Comparison of ENCODE assay signal across 10 mouse cellular contexts in genomic region chr13:103703833-103704232, GRCm38 (mm10).
DNase-seq lines count a peak whose midpoint lies in the region; ATAC-seq and TF ChIP-seq lines count a peak whose summit lies in the region.
"Had no signal": no experiment of that assay in that cellular context is flagged by ENCODE, and none has a peak within 500 bp of the region (broad histone marks: within the 10 kb centered on the region; RNA-seq: fewer than 3 reads in every experiment).

No protein-coding gene starts in this region.

- no peaks in the 10 kb centered on the region for H3K36me3 ChIP-seq in kidney, postnatal 0 days (ENCODE audit: insufficient read depth, low read length)
- H3K36me3 ChIP-seq in kidney, adult 2 months (ENCODE audit: control insufficient read depth, insufficient read depth, low read length) = no peaks in the 10 kb centered on the region
- no peaks in the 10 kb centered on the region for H3K36me3 ChIP-seq in intestine, embryonic 15.5 days
- H3K36me3 ChIP-seq: heart, embryonic 15.5 days had no signal

- TF ChIP-seq CTCF in kidney, postnatal 0 days (IDR thresholded peaks at IDR 0.05; ENCODE audit: low read depth) = no peak
- no peak for TF ChIP-seq CTCF in kidney, adult 2 months (conservative IDR thresholded peaks at IDR 0.05; ENCODE audit: insufficient read depth, insufficient read length, low read depth, low read length)

- DNase-seq in kidney, postnatal 0 days (ENCODE audit: low spot score) = peak; percentile 52
- no peak for DNase-seq in kidney, adult 2 months
- peak; percentile 44 for DNase-seq in testis, postnatal 14 days (ENCODE audit: low spot score)
- DNase-seq in testis, postnatal 10 days (ENCODE audit: low spot score) = no peak
- DNase-seq in fibroblast of lung, adult 2 months (ENCODE audit: low read depth) = peak; percentile 57
- peak; percentile 34 for DNase-seq in skeletal muscle tissue, adult 2 months (ENCODE audit: low read depth, low spot score)
- no peak for DNase-seq in spleen, postnatal 10 days (ENCODE audit: low spot score in 2 of 2)

- H3K4me2 ChIP-seq in kidney, postnatal 0 days (ENCODE audit: low read length) = no peak overlapping the region
- H3K4me2 ChIP-seq in intestine, embryonic 15.5 days (replicated peaks) = no peak overlapping the region
- H3K4me2 ChIP-seq: heart, embryonic 15.5 days had no signal

- ATAC-seq in kidney, postnatal 0 days (replicated peaks; ENCODE audit: low FRiP score, low read depth) = no peak
- ATAC-seq in intestine, embryonic 15.5 days = no peak

- 33% methylated on average over 6 of the region's 6 CpGs for WGBS in kidney, postnatal 0 days
- WGBS in kidney, adult 2 months = 42% methylated on average over 6 of the region's 6 CpGs
- 47% methylated on average over 6 of the region's 6 CpGs for WGBS in intestine, embryonic 15.5 days

- no peak for TF ChIP-seq POLR2A in kidney, adult 2 months (IDR thresholded peaks at IDR 0.05; ENCODE audit: low read depth, low read length)

- H3K4me3 ChIP-seq in kidney, postnatal 0 days (replicated peaks; ENCODE audit: low read depth, low read length) = no peak overlapping the region
- H3K4me3 ChIP-seq in kidney, adult 2 months (ENCODE audit: insufficient read depth, low read depth, low read length) = no peak overlapping the region
- no peak overlapping the region for H3K4me3 ChIP-seq in intestine, embryonic 15.5 days (replicated peaks)
- H3K4me3 ChIP-seq: heart, embryonic 15.5 days had no signal

- no peak overlapping the region for H3K9ac ChIP-seq in kidney, postnatal 0 days (ENCODE audit: low read depth, low read length)
- H3K9ac ChIP-seq in intestine, embryonic 15.5 days = no peak overlapping the region
- H3K9ac ChIP-seq: heart, embryonic 15.5 days had no signal

- H3K4me1 ChIP-seq in kidney, postnatal 0 days (replicated peaks; ENCODE audit: insufficient read depth, low read length) = peaks cover 6% of the 10 kb centered on the region; the same call in 1 of the 2 replicates
- H3K4me1 ChIP-seq in kidney, adult 2 months (ENCODE audit: control insufficient read depth, insufficient read depth, low read length) = no peaks in the 10 kb centered on the region
- H3K4me1 ChIP-seq in intestine, embryonic 15.5 days (replicated peaks) = peaks cover 3% of the 10 kb centered on the region; the same call in 1 of the 2 replicates

- no peaks in the 10 kb centered on the region for H3K27me3 ChIP-seq in kidney, postnatal 0 days (ENCODE audit: insufficient read depth, low read length)
- no peaks in the 10 kb centered on the region for H3K27me3 ChIP-seq in kidney, adult 2 months (replicated peaks; ENCODE audit: control insufficient read depth, insufficient read depth, low read length)
- H3K27me3 ChIP-seq in intestine, embryonic 15.5 days (replicated peaks) = no peaks in the 10 kb centered on the region
- H3K27me3 ChIP-seq: heart, embryonic 15.5 days had no signal

- H3K27ac ChIP-seq in kidney, postnatal 0 days = no peak overlapping the region
- no peak overlapping the region for H3K27ac ChIP-seq in kidney, adult 2 months (ENCODE audit: insufficient read depth, low read depth, low read length)
- no peak overlapping the region for H3K27ac ChIP-seq in intestine, embryonic 15.5 days
- H3K27ac ChIP-seq: heart, embryonic 15.5 days; macrophage had no signal

- no peaks in the 10 kb centered on the region for H3K9me3 ChIP-seq in kidney, postnatal 0 days (replicated peaks; ENCODE audit: low read length)
- no peaks in the 10 kb centered on the region for H3K9me3 ChIP-seq in intestine, embryonic 15.5 days
- H3K9me3 ChIP-seq: heart, embryonic 15.5 days had no signal

Comparison
In these comparisons a context has a peak if more than half of its experiments do, and no peak if none do; other contexts are left out.
1. DNase-seq: peak in kidney, postnatal 0 days (single experiment), testis, postnatal 14 days (single experiment), fibroblast of lung, adult 2 months (single experiment) and skeletal muscle tissue, adult 2 months (single experiment); none in kidney, adult 2 months (single experiment), testis, postnatal 10 days (single experiment) and spleen, postnatal 10 days (0 of 2).